Mouse (Mus musculus) cortical plate, adult 2 months (tissue): ENCODE results near the gene Ltk. TPM values are rescaled to one million over a fixed set of nuclear protein-coding genes. Genes with fewer than 3 reads are reported as not detected.

ENCODE experiments used
- H3K27ac ChIP-seq: fragments of 200-500 bp; 2 replicates; pipeline ENCODE4 v1.5.1; 2012; ENCODE audit warnings: low read length, control low read depth, inconsistent platforms; ENCODE audit not compliant: insufficient read depth
- H3K4me1 ChIP-seq: fragments of 200-500 bp; 2 replicates; pipeline ENCODE4 v1.6.1; 2011; ENCODE audit warnings: low read length; ENCODE audit not compliant: control insufficient read depth, insufficient read depth
- H3K4me3 ChIP-seq: fragments of 200-500 bp; 2 replicates; pipeline ENCODE4 v1.5.1; 2011; ENCODE audit warnings: mild to moderate bottlenecking, low read length, control low read depth; ENCODE audit not compliant: insufficient read depth
- CTCF ChIP-seq: fragments of 200-500 bp; IDR thresholded peaks from 2 replicates; pipeline ENCODE4 v1.5.1; 2011; ENCODE audit warnings: mild to moderate bottlenecking, control low read depth, low read length; ENCODE audit not compliant: insufficient read depth; ENCODE audit errors: extremely low read depth
- POLR2A ChIP-seq: fragments of 200-500 bp; IDR thresholded peaks from 2 replicates; pipeline ENCODE4 v1.6.1; 2011; ENCODE audit warnings: mild to moderate bottlenecking, low read length, control low read depth; ENCODE audit not compliant: insufficient read depth; ENCODE audit errors: extremely low read depth
- polyA plus RNA-seq: library from polyadenylated mRNA; depleted of rRNA; stranded (reverse); fragments of >200 nt; gene quantifications from 2 replicates; pipeline ENCODE4 v1.2.3, GENCODE M21; 2012; rRNA removed

Gene Ltk
- polyA plus RNA-seq, 1 experiment = 63.2 TPM

DNA sequence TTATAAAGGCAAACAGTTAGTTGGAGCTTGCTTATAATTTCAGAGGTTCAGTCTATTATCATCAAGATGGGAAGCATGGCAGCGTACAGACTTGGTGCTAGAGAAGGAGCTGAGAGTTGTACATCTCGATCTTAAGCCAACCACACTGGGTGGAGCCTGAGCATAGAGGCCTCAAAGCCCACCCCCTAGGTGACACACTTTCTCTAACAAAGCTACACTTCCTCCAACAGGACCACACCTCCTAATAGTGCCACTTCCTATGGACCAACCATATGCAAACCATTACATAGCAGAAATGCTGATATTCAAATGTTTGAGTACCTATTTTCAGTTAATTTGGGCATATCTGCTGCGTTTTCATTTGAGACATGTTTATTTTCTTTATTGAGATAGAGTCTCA is 50.2 kb downstream of the Ltk start:
- no peak overlapping the region for H3K4me3 ChIP-seq
- H3K4me1 ChIP-seq = no peaks in the 10 kb centered on the region
- TF ChIP-seq CTCF (no peak), POLR2A (no peak)

DNA sequence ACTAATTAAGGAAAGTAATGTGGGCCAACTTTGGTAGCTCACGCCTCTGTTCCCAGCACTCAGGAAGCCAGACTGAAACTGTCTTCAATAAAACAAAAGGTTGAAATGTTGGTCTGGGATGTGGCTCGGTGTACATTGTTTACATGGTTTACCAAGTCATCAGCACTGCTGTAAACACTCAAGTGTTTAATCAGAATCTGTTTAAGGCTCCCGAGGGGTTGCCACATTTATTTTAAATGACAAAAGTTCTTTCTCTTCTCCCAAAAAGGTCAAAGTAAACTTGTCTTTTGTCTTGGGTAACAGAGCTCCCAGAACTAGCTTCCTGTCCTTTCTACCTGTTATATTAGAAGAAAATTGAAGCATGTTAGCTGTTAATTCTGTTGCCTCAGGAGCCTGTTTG is 52.6 kb downstream of the Ltk start:
- Histone ChIP-seq H3K27ac (no peak overlapping the region), H3K4me3 (no peak overlapping the region), H3K4me1 (no peaks in the 10 kb centered on the region)
- no peak for TF ChIP-seq POLR2A
- no peak for TF ChIP-seq CTCF

More for the DNA sequence above, 50.2 kb downstream of the Ltk start:
- no peak overlapping the region for H3K27ac ChIP-seq

DNA sequence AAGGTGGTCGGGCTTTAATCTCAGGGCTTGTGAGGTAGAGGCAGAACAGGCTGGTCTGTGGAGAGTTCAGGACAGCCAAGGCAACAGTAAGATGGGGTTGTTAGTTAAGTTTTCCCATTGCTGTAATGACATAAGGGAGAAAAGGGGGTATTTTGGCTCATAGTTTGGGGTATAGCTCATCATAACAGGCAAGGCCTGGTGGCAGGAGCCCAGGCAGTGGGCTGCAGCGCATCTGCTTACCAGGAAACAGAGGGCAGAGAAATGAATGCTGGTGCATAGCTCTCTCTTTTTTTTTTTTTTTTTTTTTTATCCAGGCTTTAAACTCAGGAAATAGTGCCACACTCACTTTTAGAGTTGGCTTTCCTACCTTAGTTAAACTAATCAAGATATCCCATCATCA is 57.1 kb downstream of the Ltk start:
- H3K27ac ChIP-seq = no peak overlapping the region
- H3K4me3 ChIP-seq = no peak overlapping the region
- TF ChIP-seq POLR2A (no peak), CTCF (no peak)
- peaks cover 3% of the 10 kb centered on the region; the same call in 1 of the 2 replicates for H3K4me1 ChIP-seq

Other genes starting within 250 kb of the Ltk start
- 0.75 and 1.1 TPM in 2 replicates for gene Exd1, start 212.8 kb downstream of the Ltk start, polyA plus RNA-seq
- gene Chp1, start 212.7 kb downstream of the Ltk start, polyA plus RNA-seq = 129 and 130 TPM in 2 replicates
- 0.30 and 0.61 TPM in 2 replicates for gene Nusap1, start 142.1 kb downstream of the Ltk start, polyA plus RNA-seq
- gene Oip5, start 142.0 kb downstream of the Ltk start, polyA plus RNA-seq = 1.1 and 1.4 TPM in 2 replicates
- 21.0 and 21.5 TPM in 2 replicates for gene Ndufaf1, start 97.6 kb downstream of the Ltk start, polyA plus RNA-seq
- 38.5 and 39.7 TPM in 2 replicates for gene Rtf1, start 85.4 kb downstream of the Ltk start, polyA plus RNA-seq
- gene Itpka, start 18.1 kb downstream of the Ltk start, polyA plus RNA-seq = 251 and 279 TPM in 2 replicates
- 14.6 and 15.4 TPM in 2 replicates for gene Rpap1, start 27.1 kb upstream of the Ltk start, polyA plus RNA-seq
- gene Tyro3, start 37.3 kb upstream of the Ltk start, polyA plus RNA-seq = 164 and 169 TPM in 2 replicates
- 15.3 and 15.8 TPM in 2 replicates for gene Mga, start 136.8 kb upstream of the Ltk start, polyA plus RNA-seq
- 35.6 and 36.8 TPM in 2 replicates for gene Mapkbp1, start 212.3 kb upstream of the Ltk start, polyA plus RNA-seq